Mouse (Mus musculus) adrenal gland, adult 2 months (tissue): ENCODE results near the gene Prkab1. TPM values are rescaled to one million over a fixed set of nuclear protein-coding genes. Genes with fewer than 3 reads are reported as not detected.
A peak's percentile ranks its signal among the peaks of the same experiment; 100 is the strongest.

Source experiments
- DNase-seq: peaks from one replicate; pipeline ENCODE4 v3.0.0; 2021
- polyA plus RNA-seq: library from polyadenylated mRNA; depleted of rRNA; stranded (reverse); fragments of >200 nt; gene quantifications from 2 replicates; pipeline ENCODE4 v1.2.3, GENCODE M21; 2012; rRNA removed
- total RNA-seq, 2 experiments: library from RNA; stranded (reverse); gene quantifications; 2 replicates each; pipeline ENCODE4 v1.2.3; 2021

The Prkab1 gene
- total and polyA plus RNA-seq, 3 experiments, result 60.7 to 163 (median 90.8) TPM

DNA sequence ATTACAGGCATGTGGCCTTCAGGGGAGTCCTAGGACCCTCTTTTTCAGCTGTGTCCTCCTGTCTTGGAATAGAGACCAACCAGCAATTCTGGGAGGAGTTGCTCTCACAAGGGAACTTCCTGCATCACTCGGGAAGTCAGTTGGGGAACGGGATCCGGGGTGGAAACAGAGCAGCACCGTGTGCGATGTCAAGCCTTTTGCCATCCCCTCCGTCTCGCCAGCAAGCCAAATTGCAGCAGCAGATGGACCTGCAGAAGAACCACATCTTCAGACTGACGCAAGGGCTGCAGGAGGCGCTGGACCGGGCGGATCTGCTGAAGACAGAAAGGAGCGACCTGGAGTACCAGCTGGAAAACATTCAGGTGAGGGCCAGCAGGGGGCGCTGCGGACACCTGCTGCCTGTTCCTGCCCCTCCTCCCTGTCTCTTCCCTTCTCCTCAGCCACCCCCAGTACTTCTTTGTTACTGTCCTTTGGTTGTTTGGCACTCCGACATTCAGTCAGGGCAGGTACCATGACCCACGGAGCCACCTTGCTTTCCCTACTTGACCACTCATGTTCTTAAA lies 45.1 kb downstream of the Prkab1 start:
- DNase-seq, result peak; percentile 35

DNA sequence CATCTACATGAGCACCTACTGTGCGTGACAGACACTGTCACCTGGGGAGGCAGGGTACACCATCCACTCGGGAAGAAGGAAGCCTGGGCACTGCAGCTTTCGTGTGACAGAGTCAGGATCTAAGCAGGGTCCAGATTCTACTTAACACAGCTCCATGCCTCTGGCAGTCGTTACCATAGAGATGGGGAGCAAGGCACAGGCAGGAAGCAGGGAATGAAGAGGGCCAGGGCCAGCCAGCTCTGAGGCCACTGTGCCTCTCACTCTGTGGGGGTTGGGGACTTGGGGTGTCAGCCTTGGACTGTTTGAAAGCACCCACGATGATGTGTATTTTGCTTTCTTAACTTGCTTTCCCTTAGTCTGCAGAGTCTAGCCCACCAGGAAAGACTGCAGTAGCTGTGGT lies 46.1 kb downstream of the Prkab1 start:
- no peak for DNase-seq

DNA sequence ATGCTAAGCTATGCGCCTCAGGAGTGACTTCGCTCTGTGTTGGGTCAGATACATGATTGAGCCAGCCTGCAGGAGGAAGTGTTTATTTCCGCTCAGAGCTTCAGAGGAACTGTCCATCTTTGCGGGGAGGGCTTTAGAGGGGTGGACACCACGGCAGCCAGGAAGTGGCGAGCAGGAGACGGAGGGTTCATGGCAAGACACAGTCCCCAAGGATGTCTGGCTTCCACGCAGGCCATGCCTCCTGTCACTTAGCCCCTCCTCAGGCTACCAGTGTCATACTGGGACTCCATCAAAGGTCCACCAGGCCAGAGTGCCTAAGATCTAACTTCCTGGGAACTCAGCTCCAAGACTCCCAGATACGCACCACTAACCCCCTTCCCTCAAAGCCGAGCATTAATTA lies 46.6 kb downstream of the Prkab1 start:
- DNase-seq, result peak; percentile 41

DNA sequence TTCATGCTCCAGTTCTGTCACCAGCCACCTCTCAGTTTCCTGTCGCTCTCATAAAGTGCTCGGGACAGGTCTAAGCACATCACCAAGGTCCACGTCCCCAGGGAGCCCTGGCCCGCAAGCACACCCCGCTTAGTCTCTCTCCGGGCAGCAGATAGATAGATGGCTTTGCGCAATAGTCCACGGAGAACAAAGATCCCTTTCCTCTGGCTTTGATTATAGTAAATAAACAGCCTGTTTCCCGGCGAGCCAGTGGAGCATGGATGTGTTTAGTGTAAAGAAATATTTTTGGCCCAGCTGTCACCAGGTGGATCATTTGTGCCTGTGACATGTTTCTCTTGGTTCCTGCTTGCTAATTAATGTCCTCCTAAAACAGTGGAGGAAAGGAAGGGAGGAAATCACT lies 47.0 kb downstream of the Prkab1 start:
- no peak for DNase-seq

DNA sequence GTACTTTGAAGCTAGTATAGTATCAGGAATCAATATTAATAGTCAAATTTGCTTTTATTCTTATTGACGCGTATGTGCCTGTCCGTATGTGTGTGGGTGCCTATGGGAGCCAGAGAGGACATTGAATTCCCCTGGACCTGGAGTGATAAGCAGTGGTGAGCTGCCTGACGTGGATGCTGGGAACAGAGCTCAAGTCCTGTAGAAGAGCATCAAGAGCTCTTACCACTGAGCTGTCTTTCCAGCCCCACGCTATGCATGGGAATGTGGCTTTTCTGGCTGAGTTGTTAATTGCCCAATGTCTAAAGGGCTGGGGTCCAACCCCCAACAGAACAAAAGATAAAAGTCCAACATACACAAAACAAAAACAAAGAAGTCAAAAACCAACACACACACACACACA lies 47.9 kb downstream of the Prkab1 start:
- DNase-seq, result no peak

DNA sequence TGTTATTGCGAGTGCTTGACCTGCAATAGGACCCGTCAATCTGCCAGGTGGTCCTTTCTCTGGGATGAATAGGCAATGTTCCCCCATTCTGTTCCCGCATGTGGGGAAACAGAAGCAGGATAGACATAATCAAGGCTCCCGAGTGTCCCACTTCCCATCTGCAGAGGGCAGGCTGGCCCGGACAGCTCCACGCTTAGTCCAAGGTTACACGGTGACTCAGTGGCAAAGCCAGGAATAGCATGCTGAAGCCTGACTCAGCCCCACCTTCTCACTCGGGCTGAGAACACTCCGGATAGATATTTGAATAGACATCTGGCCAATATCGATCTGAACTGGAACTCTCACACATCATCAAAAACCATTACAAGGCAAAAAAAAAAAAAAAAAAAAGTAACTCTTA lies 48.6 kb downstream of the Prkab1 start:
- peak; percentile 83 for DNase-seq

DNA sequence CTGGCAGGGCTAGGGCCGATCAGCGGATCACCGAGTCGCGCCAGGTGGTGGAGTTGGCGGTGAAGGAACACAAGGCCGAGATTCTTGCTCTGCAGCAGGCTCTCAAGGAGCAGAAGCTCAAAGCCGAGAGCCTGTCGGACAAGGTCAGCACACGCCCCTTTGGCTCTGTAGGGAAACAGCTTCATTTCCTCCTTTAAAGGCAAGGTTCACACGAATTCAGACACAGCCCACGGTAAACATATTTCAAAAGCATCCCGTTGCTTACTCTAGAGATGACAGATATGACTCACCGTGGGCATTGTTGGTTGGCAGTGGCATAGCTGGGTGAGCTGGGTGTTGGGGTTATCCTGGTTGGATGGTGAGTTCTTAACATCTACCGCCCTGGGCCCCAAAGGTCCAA lies 53.1 kb downstream of the Prkab1 start:
- DNase-seq, result peak; percentile 58

Other genes with a start within 250 kb of the Prkab1 start
- 1 to 10 TPM; 3.9 to 5.2 TPM for gene Cit, start 179.2 kb downstream of the Prkab1 start, total RNA-seq
- gene Cit, start 179.2 kb downstream of the Prkab1 start, polyA plus RNA-seq, result 4.0 and 8.7 TPM in 2 replicates
- not detected for gene Tmem233, start 58.7 kb upstream of the Prkab1 start, total RNA-seq
- not detected in 2 replicates for gene Tmem233, start 58.7 kb upstream of the Prkab1 start, polyA plus RNA-seq